Mouse (Mus musculus) lung, postnatal 14 days (tissue): ENCODE measurements around the gene Rnf215.
A peak's percentile ranks its signal among the peaks of the same experiment; 100 is the strongest.
"Not testable (repeated sequence)": the region's sequence is repeated elsewhere in the genome, so short reads cannot be mapped to it uniquely, and the experiment has no call there.

Experiments used
- DNase-seq: peaks from one replicate; pipeline ENCODE4 v3.0.0; 2021

Rnf215 gene

GRCm38 (mm10) chr11:4134986-4135935 is at the start of gene Rnf215:
TSS of gene Rnf215 (plus strand) at chr11:4135202.
- peak; percentile 95 for DNase-seq

GRCm38 (mm10) chr11:4086246-4086645 is 48.8 kb upstream of the Rnf215 start:
- DNase-seq: no peak

GRCm38 (mm10) chr11:4087267-4087666 is 47.7 kb upstream of the Rnf215 start:
- no peak for DNase-seq

GRCm38 (mm10) chr11:4093459-4094377 is 41.3 kb upstream of the Rnf215 start:
- DNase-seq: no peak

GRCm38 (mm10) chr11:4094378-4095170 is 40.4 kb upstream of the Rnf215 start:
- DNase-seq: peak; percentile 79

GRCm38 (mm10) chr11:4095171-4096053 is 39.6 kb upstream of the Rnf215 start, which contains the start of gene Mtfp1:
TSS of gene Mtfp1 (minus strand) at chr11:4095445.
- DNase-seq: peak; percentile 54

GRCm38 (mm10) chr11:4096054-4096984 is 38.7 kb upstream of the Rnf215 start:
- DNase-seq: peak; percentile 98

GRCm38 (mm10) chr11:4097091-4097621 is 37.8 kb upstream of the Rnf215 start:
- DNase-seq: no peak

- no peak for DNase-seq
Measured at GRCm38 (mm10) chr11:4098120-4098519, 36.9 kb upstream of the Rnf215 start.

GRCm38 (mm10) chr11:4098816-4099215 is 36.2 kb upstream of the Rnf215 start:
- DNase-seq: no peak

- DNase-seq: no peak
Measured at GRCm38 (mm10) chr11:4099447-4099846, 35.6 kb upstream of the Rnf215 start.

GRCm38 (mm10) chr11:4101851-4102250 is 33.2 kb upstream of the Rnf215 start:
- no peak for DNase-seq

- DNase-seq: no peak
Measured at GRCm38 (mm10) chr11:4103522-4103921, 31.5 kb upstream of the Rnf215 start.

- no peak for DNase-seq
Measured at GRCm38 (mm10) chr11:4104989-4105388, 30.0 kb upstream of the Rnf215 start.

- DNase-seq: no peak
Measured at GRCm38 (mm10) chr11:4105444-4105843, 29.6 kb upstream of the Rnf215 start.

- DNase-seq: not testable (repeated sequence)
Measured at GRCm38 (mm10) chr11:4107901-4108300, 27.1 kb upstream of the Rnf215 start.

GRCm38 (mm10) chr11:4108691-4109090 is 26.3 kb upstream of the Rnf215 start:
- DNase-seq: no peak

- no peak for DNase-seq
Measured at GRCm38 (mm10) chr11:4112033-4112432, 23.0 kb upstream of the Rnf215 start.

- no peak for DNase-seq
Measured at GRCm38 (mm10) chr11:4112861-4113260, 22.1 kb upstream of the Rnf215 start.

GRCm38 (mm10) chr11:4113496-4113895 is 21.5 kb upstream of the Rnf215 start:
- no peak for DNase-seq
